Mouse (Mus musculus): ENCODE data around the gene Jam2. TPM values are rescaled to one million over a fixed set of nuclear protein-coding genes. Genes with fewer than 3 reads are reported as not detected.

Jam2 gene
- polyA plus RNA-seq (2015; fragmentation: Nextera tagmentation; extraction: Ambion mirVana): 5.4 and 5.6 TPM in 2 replicates

DNA sequence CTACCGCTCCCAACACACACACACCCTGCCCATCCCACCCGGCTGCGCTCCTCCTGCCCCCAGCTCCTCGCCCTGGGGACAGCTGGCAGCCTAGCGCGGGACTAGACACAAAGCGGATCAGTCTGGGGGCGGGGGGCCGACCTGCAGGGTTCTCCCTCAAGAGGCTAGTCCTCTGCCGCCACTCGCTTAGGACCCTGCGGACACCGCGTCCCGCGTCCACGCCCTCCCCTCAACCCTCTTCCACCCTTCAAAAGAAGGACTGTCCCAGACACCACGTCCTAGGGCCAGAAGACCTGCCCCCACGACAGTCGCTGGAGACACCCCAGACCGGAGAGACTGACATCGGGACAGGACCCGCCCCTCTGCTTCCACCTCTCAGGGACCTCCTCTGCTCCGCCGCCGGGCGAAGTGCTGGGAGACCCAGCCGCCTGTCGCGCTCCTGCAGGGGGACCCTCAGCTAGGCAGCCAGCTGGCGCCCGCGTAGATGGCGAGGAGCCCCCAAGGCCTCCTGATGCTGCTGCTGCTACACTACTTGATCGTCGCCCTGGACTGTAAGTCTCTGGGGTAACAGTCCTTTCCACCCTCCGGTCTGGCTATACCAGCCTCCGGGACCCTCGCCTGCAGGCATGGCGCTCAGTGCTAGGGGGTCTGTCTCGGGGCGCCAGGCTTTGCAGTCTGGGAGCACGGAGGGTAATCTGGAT, at the start of gene Jam2:
Gene Jam2, plus strand, starts transcription at position 121 of the 701 bp plus-strand sequence.
- Histone ChIP-seq H3K27me3 (replicated peaks) (peaks cover 11% of the 10 kb centered on the region; the same call in 1 of the 2 replicates), H3K4me1 (replicated peaks) (peaks cover 11% of the 10 kb centered on the region), H3K36me3 (no peaks in the 10 kb centered on the region), H3K27ac (no peak within 1 kb of the TSS), H3K4me3 (replicated peaks) (peak within 1 kb of the TSS; percentile 59), H3K9me3 (no peaks in the 10 kb centered on the region), H3K9ac (peak within 1 kb of the TSS; percentile 54), H3K4me2 (replicated peaks) (peak within 1 kb of the TSS; percentile 84)
- WGBS: under 1% methylated on average over 43 of the region's 43 CpGs
- ATAC-seq: peak; percentile 92

DNA sequence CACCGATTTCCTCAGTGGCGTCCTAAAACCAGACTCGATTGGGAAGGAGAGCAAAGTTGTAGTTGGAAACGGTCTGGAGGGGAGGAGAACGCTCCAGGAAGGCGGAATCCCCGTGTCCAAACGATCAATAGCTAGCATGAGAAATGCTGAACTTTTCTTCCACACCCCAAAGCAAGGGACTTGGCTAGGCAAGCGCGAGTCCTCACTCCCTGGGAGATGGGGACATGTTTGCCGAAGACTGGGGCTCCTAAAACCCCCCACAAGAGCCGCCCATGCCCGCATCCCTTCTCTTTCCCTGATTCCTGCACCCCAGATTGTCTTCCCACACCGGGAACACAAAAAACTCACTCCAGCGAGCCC, 39.1 kb upstream of the Jam2 start:
- Histone ChIP-seq H3K9me3 (no peaks in the 10 kb centered on the region), H3K9ac (peak overlapping the region; percentile 61), H3K36me3 (0 out of 2 replicates have a peak, but pooled peaks cover 4% of the 10 kb centered on the region), H3K4me3 (replicated peaks) (peak overlapping the region; percentile 67), H3K4me1 (replicated peaks) (peaks cover 5% of the 10 kb centered on the region), H3K27ac (0 out of 2 replicates have a peak overlapping the region, but pooled peaks have one; percentile 14), H3K27me3 (replicated peaks) (no peaks in the 10 kb centered on the region), H3K4me2 (replicated peaks) (peak overlapping the region; percentile 75)
- peak; percentile 71 for ATAC-seq
- under 1% methylated on average over 15 of the region's 15 CpGs for WGBS

- peak within 1 kb of the TSS; percentile 34 for H3K27ac ChIP-seq
- WGBS: under 1% methylated on average over 66 of the region's 66 CpGs
- peak; percentile 100 for ATAC-seq
Measured at GRCm38 (mm10) chr16:84735166-84736105, 38.5 kb upstream of the Jam2 start, which contains the start of gene Mrpl39. Mrpl39 (minus strand) TSS chr16:84735742.

DNA sequence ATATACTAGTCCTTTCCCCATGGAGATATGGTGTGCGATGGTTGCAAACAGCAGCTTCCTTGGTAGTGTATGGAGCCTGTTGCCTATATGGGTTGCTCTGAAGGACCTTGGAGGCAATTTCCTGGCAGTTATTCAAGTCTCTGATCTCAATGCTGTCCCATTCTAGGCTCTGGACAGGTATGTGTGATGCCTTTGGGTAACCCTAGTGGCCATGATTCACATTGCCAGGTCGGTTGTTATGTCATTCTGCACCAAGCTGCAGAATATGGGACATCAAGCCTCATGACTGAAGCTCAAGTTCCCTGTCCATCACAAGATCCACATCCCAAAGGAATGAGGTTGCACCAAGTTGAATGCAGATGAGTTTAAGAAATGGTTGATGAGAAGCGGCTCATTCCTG, 36.6 kb upstream of the Jam2 start:
- no peak for ATAC-seq
- H3K4me1 ChIP-seq (replicated peaks): peaks cover 5% of the 10 kb centered on the region
- H3K9me3 ChIP-seq: no peaks in the 10 kb centered on the region
- no peak overlapping the region for H3K9ac ChIP-seq
- WGBS: 73% methylated on average over 3 of the region's 3 CpGs
- no peak overlapping the region for H3K4me2 ChIP-seq (replicated peaks)
- H3K36me3 ChIP-seq: no peaks in the 10 kb centered on the region
- H3K27me3 ChIP-seq (replicated peaks): no peaks in the 10 kb centered on the region
- no peak overlapping the region for H3K27ac ChIP-seq
- H3K4me3 ChIP-seq (replicated peaks): no peak overlapping the region

More at GRCm38 (mm10) chr16:84735166-84736105, 38.5 kb upstream of the Jam2 start, which contains the start of gene Mrpl39:
- Histone ChIP-seq H3K4me2 (replicated peaks) (peak within 1 kb of the TSS; percentile 75), H3K9me3 (no peaks in the 10 kb centered on the region), H3K27me3 (replicated peaks) (no peaks in the 10 kb centered on the region), H3K9ac (peak within 1 kb of the TSS; percentile 62), H3K36me3 (no peaks in the 10 kb centered on the region), H3K4me1 (replicated peaks) (peaks cover 5% of the 10 kb centered on the region), H3K4me3 (replicated peaks) (peak within 1 kb of the TSS; percentile 67)

DNA sequence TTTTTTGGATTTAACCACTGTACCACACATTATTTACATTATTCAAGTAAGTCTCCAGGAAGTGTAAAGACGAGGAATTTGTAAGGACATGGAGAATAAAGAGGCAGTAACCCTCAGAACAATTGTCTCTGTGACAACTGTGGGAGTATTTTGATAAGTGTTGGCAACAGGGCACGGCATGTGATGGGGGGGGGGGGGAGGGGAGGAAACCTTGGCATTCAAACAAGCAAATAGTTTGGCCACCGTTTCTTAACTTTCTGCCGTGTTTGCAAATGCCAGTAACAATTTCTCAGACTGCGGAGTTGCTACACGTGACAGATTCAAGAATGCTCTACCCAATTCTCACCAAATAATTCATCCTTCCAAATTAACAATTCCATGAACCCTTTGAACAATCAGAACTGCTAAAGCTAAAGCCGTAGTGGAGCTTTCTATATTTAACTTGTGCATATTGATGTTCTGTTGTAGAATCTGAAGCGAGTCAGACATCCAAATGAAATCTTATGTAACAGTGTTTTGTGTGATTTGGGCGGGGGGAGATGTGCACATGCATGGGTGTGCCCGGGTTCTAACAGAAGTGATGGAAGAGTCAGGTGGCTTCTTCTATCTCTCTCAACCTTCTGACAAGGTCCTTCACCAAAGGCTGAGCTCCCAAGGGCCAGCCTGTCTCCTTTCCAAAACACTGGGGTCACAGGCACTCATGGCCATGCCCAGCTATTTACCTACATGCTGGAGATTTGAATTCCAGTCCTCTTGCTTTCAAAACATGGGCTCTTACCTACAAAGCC, 29.0 kb upstream of the Jam2 start:
- Histone ChIP-seq H3K27ac (no peak overlapping the region), H3K9ac (no peak overlapping the region), H3K27me3 (replicated peaks) (no peaks in the 10 kb centered on the region), H3K4me2 (replicated peaks) (no peak overlapping the region), H3K4me1 (replicated peaks) (no peaks in the 10 kb centered on the region), H3K9me3 (no peaks in the 10 kb centered on the region), H3K4me3 (replicated peaks) (no peak overlapping the region), H3K36me3 (no peaks in the 10 kb centered on the region)
- no peak for ATAC-seq
- WGBS: 64% methylated on average over 10 of the region's 10 CpGs

GRCm38 (mm10) chr16:84745721-84746306, 28.1 kb upstream of the Jam2 start:
- Histone ChIP-seq H3K27ac (no peak overlapping the region), H3K9ac (no peak overlapping the region), H3K36me3 (no peaks in the 10 kb centered on the region), H3K4me2 (replicated peaks) (no peak overlapping the region), H3K9me3 (no peaks in the 10 kb centered on the region), H3K4me3 (replicated peaks) (no peak overlapping the region), H3K4me1 (replicated peaks) (no peaks in the 10 kb centered on the region), H3K27me3 (replicated peaks) (no peaks in the 10 kb centered on the region)
- no peak for ATAC-seq
- 72% methylated on average over 6 of the region's 6 CpGs for WGBS

GRCm38 (mm10) chr16:84767956-84768355, 6.0 kb upstream of the Jam2 start:
- WGBS: 79% methylated on average over 8 of the region's 8 CpGs
- Histone ChIP-seq H3K4me2 (replicated peaks) (no peak overlapping the region), H3K4me3 (replicated peaks) (no peak overlapping the region), H3K27me3 (replicated peaks) (no peaks in the 10 kb centered on the region), H3K9ac (no peak overlapping the region), H3K9me3 (no peaks in the 10 kb centered on the region), H3K27ac (no peak overlapping the region), H3K36me3 (no peaks in the 10 kb centered on the region), H3K4me1 (replicated peaks) (no peaks in the 10 kb centered on the region)
- ATAC-seq: no peak

DNA sequence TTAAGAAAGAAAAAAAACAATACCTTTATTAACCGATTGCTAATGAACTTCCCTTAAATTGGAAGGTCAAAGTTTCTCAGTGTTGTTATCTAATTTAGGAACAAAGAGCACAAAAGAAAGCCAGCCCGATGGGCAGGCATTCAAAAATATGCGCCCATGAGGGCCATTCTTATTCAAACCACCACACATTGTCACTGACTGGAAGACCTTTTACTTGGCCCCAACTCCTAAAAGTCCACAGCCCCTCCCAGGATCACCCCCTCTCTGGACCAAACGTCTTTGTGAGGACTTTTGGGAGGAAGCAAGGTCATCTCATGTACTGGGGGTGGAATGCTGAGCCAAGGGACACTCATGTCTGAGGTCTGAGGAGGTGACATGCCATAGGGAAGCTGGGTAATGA, 4.7 kb upstream of the Jam2 start:
- 73% methylated on average over 4 of the region's 4 CpGs for WGBS
- Histone ChIP-seq H3K4me3 (replicated peaks) (no peak overlapping the region), H3K4me2 (replicated peaks) (no peak overlapping the region), H3K9ac (no peak overlapping the region), H3K4me1 (replicated peaks) (peaks cover 4% of the 10 kb centered on the region; the same call in 1 of the 2 replicates), H3K27ac (no peak overlapping the region), H3K27me3 (replicated peaks) (peaks cover 4% of the 10 kb centered on the region; the same call in 1 of the 2 replicates), H3K9me3 (no peaks in the 10 kb centered on the region), H3K36me3 (no peaks in the 10 kb centered on the region)
- no peak for ATAC-seq

- 83% methylated on average over 19 of the region's 19 CpGs for WGBS
- H3K9ac ChIP-seq: no peak overlapping the region
- no peak overlapping the region for H3K4me3 ChIP-seq (replicated peaks)
- ATAC-seq: no peak
- peaks cover 6% of the 10 kb centered on the region; the same call in 1 of the 2 replicates for H3K27me3 ChIP-seq (replicated peaks)
- peaks cover 7% of the 10 kb centered on the region for H3K4me1 ChIP-seq (replicated peaks)
- H3K9me3 ChIP-seq: no peaks in the 10 kb centered on the region
- no peak overlapping the region for H3K27ac ChIP-seq
- H3K4me2 ChIP-seq (replicated peaks): no peak overlapping the region
- H3K36me3 ChIP-seq: no peaks in the 10 kb centered on the region
Measured at GRCm38 (mm10) chr16:84769619-84770464, 4.1 kb upstream of the Jam2 start.

- no peak overlapping the region for H3K27ac ChIP-seq
- no peak overlapping the region for H3K4me3 ChIP-seq (replicated peaks)
- no peaks in the 10 kb centered on the region for H3K36me3 ChIP-seq
- H3K4me1 ChIP-seq (replicated peaks): peaks cover 11% of the 10 kb centered on the region
- no peak for ATAC-seq
- H3K27me3 ChIP-seq (replicated peaks): peaks cover 7% of the 10 kb centered on the region; the same call in 1 of the 2 replicates
- H3K9ac ChIP-seq: no peak overlapping the region
- H3K9me3 ChIP-seq: no peaks in the 10 kb centered on the region
- H3K4me2 ChIP-seq (replicated peaks): no peak overlapping the region
- WGBS: 77% methylated on average over 7 of the region's 7 CpGs
Measured at GRCm38 (mm10) chr16:84770891-84771290, 3.0 kb upstream of the Jam2 start.

DNA sequence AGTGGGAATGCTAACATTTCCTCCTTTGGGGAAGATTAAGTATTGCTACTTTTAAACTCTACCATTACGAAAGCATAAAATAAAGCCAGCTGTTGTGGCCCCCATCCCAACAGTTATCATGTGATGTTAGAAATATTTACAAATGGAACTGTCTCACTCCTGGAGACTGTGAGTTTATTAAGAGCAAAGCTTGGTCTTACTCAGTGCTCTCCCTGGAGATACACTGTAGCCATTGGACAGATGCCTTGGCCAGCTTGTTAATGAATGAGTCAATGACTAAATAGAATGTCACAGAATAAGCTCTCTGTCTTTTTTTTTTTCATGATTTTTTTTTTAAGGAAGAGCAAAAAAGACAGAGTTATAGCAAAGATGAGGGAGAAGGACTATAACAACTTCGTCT, 2.5 kb upstream of the Jam2 start:
- peaks cover 11% of the 10 kb centered on the region for H3K4me1 ChIP-seq (replicated peaks)
- no peak overlapping the region for H3K9ac ChIP-seq
- H3K4me2 ChIP-seq (replicated peaks): no peak overlapping the region
- no peak overlapping the region for H3K4me3 ChIP-seq (replicated peaks)
- 82% methylated on average over 2 of the region's 2 CpGs for WGBS
- H3K9me3 ChIP-seq: no peaks in the 10 kb centered on the region
- H3K36me3 ChIP-seq: no peaks in the 10 kb centered on the region
- peaks cover 11% of the 10 kb centered on the region; the same call in 1 of the 2 replicates for H3K27me3 ChIP-seq (replicated peaks)
- ATAC-seq: no peak
- H3K27ac ChIP-seq: no peak overlapping the region
